Mouse (Mus musculus) lung, postnatal 0 days (tissue): ENCODE measurements around the gene Sim1.

ENCODE experiments used
- CTCF ChIP-seq: IDR thresholded peaks from 2 replicates; pipeline ENCODE4 v1.5.1; 2016; ENCODE audit warnings: antibody characterized with exemption, mild to moderate bottlenecking
- EP300 ChIP-seq: IDR thresholded peaks from 2 replicates; pipeline ENCODE4 v1.6.1; 2016; ENCODE audit warnings: antibody characterized with exemption, mild to moderate bottlenecking, control low read depth

DNA sequence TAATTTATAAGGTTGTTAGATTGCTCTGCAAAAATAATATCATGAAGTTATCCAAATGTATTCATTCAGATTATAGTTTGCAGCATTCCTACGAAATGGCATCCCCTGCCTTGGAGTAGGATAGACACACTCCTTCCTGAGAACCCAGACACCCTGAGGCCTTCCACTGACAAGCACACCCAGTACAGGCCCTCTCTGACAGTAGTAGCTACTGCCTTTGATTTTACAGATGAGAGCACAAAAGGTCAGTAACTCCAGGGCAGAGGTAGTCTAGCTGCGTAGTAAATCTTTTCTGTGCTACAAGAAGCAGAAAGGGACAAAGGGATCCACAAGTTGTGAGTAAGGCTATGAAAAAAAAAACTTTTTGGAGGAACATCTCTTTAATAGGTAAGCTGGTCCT, 12.2 kb upstream of the Sim1 start:
- TF ChIP-seq CTCF (no peak), EP300 (no peak)
